Mouse (Mus musculus) spleen, postnatal 10 days (tissue): Measurements from ENCODE around the gene Ces2b.
"Not testable (repeated sequence)": the region's sequence is repeated elsewhere in the genome, so short reads cannot be mapped to it uniquely, and the experiment has no call there.

Experiments used
- DNase-seq, 2 experiments: peaks; one replicate each; pipeline ENCODE4 v3.0.0; 2021 to 2022; ENCODE audit warnings: low spot score in 2 of 2

Ces2b gene

GRCm38 (mm10) chr8:104831440-104831839 is at the start of gene Ces2b:
Gene Ces2b, plus strand, starts transcription at chr8:104831572.
- no peak for DNase-seq

- DNase-seq = no peak
These were observed 44.3 kb upstream of the Ces2b start for GRCm38 (mm10) chr8:104787049-104787448.

- no peak for DNase-seq
These were observed 42.4 kb upstream of the Ces2b start for GRCm38 (mm10) chr8:104788929-104789328.

DNA sequence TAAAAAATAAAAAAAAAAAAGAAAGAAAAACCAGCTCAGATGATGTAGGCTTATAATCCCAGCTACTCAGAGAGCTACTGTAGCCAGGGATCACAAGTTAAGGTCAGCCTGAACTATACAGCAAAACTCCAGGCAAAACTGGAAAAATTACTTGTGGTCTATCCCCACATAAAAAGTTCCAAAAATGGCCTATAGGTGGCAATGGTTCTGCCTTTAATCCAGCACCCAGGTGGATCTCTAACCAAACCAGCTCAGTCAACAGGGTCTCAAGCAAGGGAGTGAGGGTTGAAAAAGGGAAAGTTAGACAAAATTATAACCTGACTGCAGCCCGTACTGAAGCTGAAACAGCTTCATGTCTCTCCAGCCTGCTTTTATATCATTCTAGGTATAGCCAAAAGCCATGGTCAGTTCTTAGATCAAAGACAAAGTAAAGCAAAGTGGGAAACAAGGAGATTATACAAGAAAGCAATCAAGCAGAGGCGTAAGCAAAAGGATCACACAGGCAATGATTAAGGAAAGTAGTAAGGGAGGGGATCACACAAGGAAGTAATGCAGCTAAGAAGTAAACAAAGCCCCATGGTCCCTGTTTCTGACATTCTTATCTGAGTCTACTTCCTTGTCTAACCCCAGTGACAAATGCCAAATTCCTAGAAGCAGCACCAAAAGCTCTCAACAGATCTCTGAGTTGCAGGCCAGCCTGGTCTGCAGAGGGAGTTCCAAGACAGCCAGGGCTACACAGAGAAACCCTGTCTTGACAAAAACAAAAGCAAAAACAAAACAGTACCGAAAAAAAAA is 41.3 kb upstream of the Ces2b start:
- peak in 1 of 2 experiments; percentile 17 for DNase-seq

DNA sequence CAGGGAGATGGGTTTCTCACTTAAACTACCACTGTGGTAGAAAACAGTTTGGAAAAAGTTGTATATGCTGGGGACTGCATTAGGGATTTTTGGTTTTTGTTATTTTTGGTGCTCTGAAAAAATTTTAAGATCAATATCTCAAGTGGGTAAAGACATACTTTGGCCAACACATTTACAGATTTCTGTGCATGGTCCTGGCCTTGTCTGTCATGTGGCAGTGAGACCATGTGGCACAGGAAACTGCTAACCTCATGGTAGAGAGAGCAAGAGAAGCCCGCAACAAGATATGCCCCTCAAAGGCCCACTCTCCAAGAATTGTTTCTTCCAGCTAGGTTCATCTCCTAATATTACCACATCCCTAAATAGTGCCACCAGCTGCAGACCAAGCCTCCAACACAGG is 32.0 kb upstream of the Ces2b start:
- DNase-seq = no peak

GRCm38 (mm10) chr8:104806127-104806526 is 25.2 kb upstream of the Ces2b start:
- no peak for DNase-seq

- no peak for DNase-seq
These were observed 22.6 kb upstream of the Ces2b start for GRCm38 (mm10) chr8:104808542-104809413.

DNA sequence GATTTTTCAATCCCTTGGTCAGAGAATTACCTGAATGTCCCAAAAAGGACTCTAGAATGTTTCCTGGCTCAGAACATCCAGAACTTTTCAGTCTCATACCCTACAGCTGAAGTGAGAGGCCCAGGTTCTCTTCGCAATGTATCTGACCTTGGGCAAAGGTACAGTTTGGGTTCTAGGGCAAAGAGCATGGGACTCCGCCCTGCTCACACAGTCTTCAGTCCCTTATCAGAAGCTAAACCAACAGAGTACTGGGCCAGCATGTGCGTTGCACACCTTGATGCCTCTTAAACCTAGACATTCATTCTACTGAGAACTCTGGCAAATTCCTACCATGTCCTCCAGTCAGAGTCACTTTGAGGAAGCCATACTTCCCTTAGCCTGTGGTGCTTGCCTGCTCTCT is 21.9 kb upstream of the Ces2b start:
- DNase-seq = no peak

DNA sequence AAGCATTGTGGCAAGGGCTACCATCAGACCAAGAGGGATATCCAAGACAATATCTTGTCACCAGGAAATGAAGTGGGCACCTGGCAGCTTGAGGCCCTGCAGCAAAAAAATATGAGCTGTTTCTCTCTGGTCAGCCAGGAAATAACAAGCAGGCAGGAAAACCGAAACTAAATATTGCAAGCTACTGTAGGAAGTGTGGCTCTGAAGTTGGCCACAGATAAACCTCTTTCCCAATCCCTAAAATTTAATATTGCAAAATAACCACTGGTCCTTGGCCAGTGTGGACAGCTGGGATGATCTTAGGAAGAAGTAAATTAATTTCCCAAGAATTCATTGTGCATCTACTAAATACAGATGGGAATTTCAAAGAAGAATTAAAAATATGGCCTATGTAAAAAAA is 4.5 kb upstream of the Ces2b start:
- no peak for DNase-seq

DNA sequence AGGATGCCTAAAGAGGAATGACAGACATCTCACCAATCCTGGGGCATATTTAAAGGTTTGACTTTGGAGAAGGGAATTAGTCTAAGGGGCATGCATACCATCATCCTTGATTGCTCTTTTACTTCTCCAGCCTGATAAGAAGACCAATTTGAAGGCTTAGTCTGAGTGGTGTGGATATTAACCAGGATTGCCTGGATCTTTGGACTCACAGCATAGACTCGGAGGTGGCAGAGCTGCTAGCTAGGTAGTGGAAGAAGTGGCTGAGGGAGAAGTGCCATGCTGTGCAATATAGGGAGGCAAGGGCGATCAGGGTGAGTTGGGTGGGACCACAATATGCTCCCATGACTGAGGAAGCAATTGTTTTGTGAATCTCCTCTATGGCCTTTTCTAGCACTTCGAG is 3.2 kb upstream of the Ces2b start:
- DNase-seq = no peak

- DNase-seq = no peak
These were observed 10.1 kb downstream of the Ces2b start for GRCm38 (mm10) chr8:104841360-104842078.

DNA sequence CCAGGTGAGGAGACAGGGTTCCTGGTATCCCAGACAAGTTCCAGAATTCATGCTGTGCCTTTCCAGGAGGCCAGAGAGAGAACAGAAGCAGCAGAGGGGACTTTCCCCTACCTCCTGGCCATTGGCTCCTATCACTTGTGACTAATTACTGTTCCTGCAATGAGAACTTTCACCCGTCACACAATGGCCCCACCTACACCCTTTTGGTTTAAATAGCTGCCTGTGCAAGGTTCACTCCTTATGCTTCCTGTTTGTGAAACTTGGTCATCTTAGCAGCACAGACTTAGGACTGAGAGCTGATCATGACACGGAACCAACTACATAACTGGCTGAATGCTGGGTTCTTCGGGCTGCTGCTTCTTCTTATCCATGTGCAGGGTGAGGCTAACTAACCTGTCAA is 15.5 kb downstream of the Ces2b start, which contains the start of gene Ces2c:
Gene Ces2c (plus strand): TSS at position 238 of the 400 bp plus-strand sequence.
- DNase-seq = no peak

DNA sequence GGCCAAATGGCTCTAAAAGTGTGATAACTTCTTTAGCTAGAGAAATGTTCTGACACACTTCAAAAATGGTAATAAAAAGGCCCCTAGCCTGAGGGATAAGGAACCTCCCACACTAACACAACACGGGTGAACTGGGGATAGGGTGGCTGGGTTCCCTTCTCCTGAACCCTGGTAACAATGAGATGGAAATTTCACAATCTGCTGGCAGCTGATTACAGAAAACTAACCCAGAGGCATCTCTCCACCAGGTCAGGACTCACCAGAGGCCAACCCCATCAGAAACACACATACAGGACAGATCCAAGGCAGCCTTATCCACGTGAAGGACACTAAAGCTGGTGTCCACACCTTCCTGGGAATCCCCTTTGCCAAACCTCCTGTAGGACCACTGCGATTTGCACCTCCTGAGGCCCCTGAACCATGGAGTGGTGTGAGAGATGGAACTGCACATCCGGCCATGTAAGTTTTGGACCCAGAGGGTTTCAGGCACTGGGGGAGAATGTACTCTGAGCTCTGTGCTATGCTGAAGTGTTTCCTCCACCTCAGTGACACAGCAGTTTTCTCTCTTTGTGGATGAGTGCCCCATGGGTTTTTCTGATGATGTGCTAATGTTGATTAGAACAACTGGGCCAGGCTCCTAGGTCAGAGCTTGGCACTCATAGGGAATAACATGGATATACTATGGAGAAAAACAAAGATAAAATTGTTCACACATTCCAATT is 16.5 kb downstream of the Ces2b start:
- no peak for DNase-seq

DNA sequence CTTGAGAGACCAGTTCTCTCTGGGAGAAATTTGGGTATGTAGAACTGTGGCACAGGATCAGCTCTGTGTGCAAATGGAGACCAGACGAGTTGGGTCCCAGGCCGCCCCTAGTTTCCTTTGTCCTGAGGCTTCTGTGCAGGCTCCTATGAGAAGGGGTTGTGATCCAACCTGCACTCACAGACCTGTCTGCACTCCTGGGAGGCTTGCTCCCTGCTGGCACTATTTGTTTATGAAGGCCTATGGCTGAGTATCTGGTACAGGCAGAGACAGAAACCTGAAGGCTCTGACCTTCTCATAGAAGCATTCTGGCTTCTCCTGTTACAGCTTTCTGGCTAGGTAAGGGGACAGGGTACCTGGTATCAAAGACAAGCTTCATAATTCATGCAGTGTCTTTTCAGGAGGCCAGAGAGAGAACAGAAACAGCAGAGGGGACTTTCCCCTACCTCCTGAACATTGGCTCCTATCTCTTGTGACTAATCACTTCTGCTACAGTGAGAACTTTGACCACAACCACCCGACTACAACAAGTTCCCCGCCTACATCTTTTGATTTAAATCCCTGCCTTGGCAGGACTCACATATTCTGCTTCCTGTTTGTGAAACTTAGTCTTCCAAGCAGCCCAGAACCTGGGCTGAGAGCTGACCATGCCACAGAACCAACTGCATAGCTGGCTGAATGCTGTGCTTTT is 35.6 kb downstream of the Ces2b start:
- DNase-seq = not testable (repeated sequence)

DNA sequence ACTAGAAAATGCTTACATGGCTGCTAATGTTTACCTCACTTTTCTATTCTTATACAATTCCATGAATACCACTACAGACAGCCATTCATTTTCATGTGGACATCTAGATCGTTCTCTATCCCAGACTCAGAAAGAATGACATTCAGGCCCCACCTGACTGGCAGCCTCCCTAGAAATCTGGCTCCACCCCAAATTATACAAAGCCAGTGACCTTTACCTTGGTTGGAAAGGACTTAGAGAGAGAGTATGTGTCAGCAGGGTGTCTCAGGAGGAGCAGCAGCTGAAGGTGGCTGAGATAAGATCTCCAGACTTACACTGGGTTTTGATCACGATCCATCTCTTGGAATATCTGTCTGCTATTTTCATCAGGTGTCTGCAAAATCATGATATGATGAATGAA is 37.5 kb downstream of the Ces2b start:
- not testable (repeated sequence) for DNase-seq

DNA sequence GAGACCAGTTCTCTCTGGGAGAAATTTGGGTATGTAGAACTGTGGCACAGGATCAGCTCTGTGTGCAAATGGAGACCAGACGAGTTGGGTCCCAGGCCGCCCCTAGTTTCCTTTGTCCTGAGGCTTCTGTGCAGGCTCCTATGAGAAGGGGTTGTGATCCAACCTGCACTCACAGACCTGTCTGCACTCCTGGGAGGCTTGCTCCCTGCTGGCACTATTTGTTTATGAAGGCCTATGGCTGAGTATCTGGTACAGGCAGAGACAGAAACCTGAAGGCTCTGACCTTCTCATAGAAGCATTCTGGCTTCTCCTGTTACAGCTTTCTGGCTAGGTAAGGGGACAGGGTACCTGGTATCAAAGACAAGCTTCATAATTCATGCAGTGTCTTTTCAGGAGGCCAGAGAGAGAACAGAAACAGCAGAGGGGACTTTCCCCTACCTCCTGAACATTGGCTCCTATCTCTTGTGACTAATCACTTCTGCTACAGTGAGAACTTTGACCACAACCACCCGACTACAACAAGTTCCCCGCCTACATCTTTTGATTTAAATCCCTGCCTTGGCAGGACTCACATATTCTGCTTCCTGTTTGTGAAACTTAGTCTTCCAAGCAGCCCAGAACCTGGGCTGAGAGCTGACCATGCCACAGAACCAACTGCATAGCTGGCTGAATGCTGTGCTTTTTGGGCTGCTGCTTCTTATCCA is 55.0 kb downstream of the Ces2b start:
- not testable (repeated sequence) for DNase-seq
